Mouse (Mus musculus) heart, embryonic 14.5 days (tissue): Measurements from ENCODE around the gene Gm42688. TPM values are rescaled to one million over a fixed set of nuclear protein-coding genes. Genes with fewer than 3 reads are reported as not detected.

ENCODE experiments used
- ATAC-seq: fragments of 200-750 bp; cut with Nextera tagmentation; 2 replicates; pipeline ENCODE4 v1.8.0; 2017; ENCODE audit warnings: low read depth, moderate TSS enrichment; ENCODE audit not compliant: insufficient number of reproducible peaks, insufficient read depth, low FRiP score
- H3K27ac ChIP-seq, 2 experiments: fragments of 200-500 bp in 1 of 2; fragments of 300-500 bp in 1 of 2; sonication (generic) in 1 of 2; replicated peaks in 1 of 2; 2 replicates each; pipeline ENCODE4 v1.5.1; 2012 to 2014; ENCODE audit warnings: low read depth in 2 of 2, low read length in 2 of 2, control low read depth in 1 of 2, mild to moderate bottlenecking in 1 of 2, mixed read lengths in 1 of 2; ENCODE audit not compliant: control insufficient read depth in 1 of 2, insufficient read depth in 1 of 2
- H3K27me3 ChIP-seq: fragments of 300-500 bp; sonication (generic); 2 replicates; pipeline ENCODE4 v1.6.1; 2014; ENCODE audit warnings: mild to moderate bottlenecking, low read length, control low read depth; ENCODE audit not compliant: control insufficient read depth, insufficient read depth
- H3K36me3 ChIP-seq: fragments of 300-500 bp; sonication (generic); 2 replicates; pipeline ENCODE4 v1.6.1; 2014; ENCODE audit warnings: mild to moderate bottlenecking, control low read depth, low read length, mixed read lengths; ENCODE audit not compliant: control insufficient read depth, insufficient read depth
- H3K4me1 ChIP-seq, 2 experiments: fragments of 200-500 bp in 1 of 2; fragments of 300-500 bp in 1 of 2; sonication (generic) in 1 of 2; 2 replicates each; pipeline ENCODE4 v1.6.1; 2012 to 2014; ENCODE audit warnings: low read length in 2 of 2, control low read depth in 1 of 2, mixed read lengths in 1 of 2; ENCODE audit not compliant: control insufficient read depth in 2 of 2, insufficient read depth in 2 of 2
- H3K4me2 ChIP-seq: fragments of 300-500 bp; sonication (generic); 2 replicates; pipeline ENCODE4 v1.6.1; 2014; ENCODE audit warnings: mild to moderate bottlenecking, low read length
- H3K4me3 ChIP-seq, 2 experiments: fragments of 200-500 bp in 1 of 2; fragments of 300-500 bp in 1 of 2; sonication (generic) in 1 of 2; 2 replicates each; pipeline ENCODE4 v1.5.1; 2012 to 2014; ENCODE audit warnings: low read length in 2 of 2, mild to moderate bottlenecking in 2 of 2, control low read depth in 1 of 2, low read depth in 1 of 2, moderate library complexity in 1 of 2; ENCODE audit not compliant: control insufficient read depth in 1 of 2, insufficient read depth in 1 of 2
- H3K9ac ChIP-seq: fragments of 300-500 bp; sonication (generic); 2 replicates; pipeline ENCODE4 v1.6.1; 2014; ENCODE audit warnings: mild to moderate bottlenecking, low read length
- H3K9me3 ChIP-seq: fragments of 300-500 bp; sonication (generic); 2 replicates; pipeline ENCODE4 v1.6.1; 2016; ENCODE audit warnings: low read length, control low read depth; ENCODE audit not compliant: control insufficient read depth
- WGBS: fragments of 180-500 bp; shearing (Covaris S2); extraction: QIAGEN DNeasy Blood & Tissue Kit; methylation state at CpG from one replicate; pipeline ENCODE4 v1.1.7; 2014; 5-methylcytosine and 5-hydroxymethylcytosine counted together
- polyA plus RNA-seq: library from polyadenylated mRNA; unstranded; fragments of >200 nt; fragmentation: Nextera tagmentation; extraction: Ambion mirVana; gene quantifications from 2 replicates; pipeline ENCODE4 v1.2.1, GENCODE M21; 2014

The Gm42688 gene
- polyA plus RNA-seq, 1 experiment from 2014 or later, result 1.3 TPM

DNA sequence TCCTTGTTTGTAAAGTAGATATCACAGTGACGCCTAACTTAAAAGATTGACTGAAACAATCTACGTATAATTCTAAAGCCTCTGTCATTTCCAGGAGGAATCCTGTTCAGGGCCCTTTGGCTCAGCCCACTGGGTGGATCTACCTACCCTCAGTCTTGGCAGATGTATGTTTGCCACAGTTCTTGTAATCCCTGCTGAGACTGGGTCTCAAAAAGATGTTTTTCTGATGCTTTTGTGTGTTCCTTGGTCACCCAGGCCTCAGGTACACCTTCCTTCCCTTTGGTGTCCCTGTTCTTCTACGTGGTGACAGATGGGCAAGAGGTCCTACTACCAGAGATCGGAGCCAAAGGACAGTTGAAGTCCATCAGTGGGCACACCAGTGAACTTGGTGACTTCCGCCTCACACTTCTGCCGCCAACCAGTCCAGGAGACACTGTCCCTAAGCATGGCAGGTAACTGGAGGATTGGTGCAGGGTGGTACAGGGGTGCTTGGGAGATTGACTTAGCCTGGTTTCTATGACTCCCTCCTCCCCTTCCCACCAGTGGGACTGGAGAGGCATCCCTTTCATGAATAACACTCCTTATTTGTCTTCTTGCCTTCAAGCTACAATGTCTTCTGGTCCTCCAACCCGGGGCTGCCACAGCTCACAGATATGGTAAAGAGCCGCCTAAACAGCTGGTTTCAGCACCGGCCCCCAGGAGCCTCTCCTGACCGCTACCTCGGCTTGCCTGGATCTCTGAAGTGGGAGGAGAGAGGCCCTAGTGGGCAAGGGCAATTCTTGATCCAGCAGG, 15.2 kb downstream of the Gm42688 start:
- Histone ChIP-seq H3K4me2 (peak overlapping the region; percentile 85), H3K27ac (no peak overlapping the region), H3K4me1 (peaks cover 12 to 32% of the 10 kb centered on the region in 2 experiments), H3K36me3 (peaks cover 36% of the 10 kb centered on the region), H3K27me3 (no peaks in the 10 kb centered on the region), H3K9ac (peak overlapping the region; percentile 84), H3K4me3 (peak overlapping the region; percentile 59 to 64), H3K9me3 (no peaks in the 10 kb centered on the region)
- ATAC-seq, result no peak
- 70% methylated on average over 11 of the region's 11 CpGs for WGBS

DNA sequence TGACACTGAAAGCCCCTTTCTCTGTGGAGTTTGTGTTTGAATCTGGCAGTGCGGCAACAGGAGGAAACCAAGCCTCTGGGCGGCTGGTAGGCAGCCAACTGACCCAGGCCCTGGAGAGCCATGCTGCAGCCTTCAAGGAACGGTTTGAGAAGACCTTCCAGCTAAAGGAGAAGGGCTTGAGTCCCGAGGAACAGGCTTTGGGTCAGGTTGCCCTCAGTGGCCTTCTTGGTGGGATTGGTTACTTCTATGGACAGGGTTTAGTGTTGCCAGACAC, 15.7 kb downstream of the Gm42688 start:
- no peak for ATAC-seq
- H3K9me3 ChIP-seq, result no peaks in the 10 kb centered on the region
- 89% methylated on average over 4 of the region's 4 CpGs for WGBS
- no peak overlapping the region for H3K4me2 ChIP-seq
- H3K9ac ChIP-seq, result no peak overlapping the region
- no peak overlapping the region for H3K4me3 ChIP-seq
- H3K36me3 ChIP-seq, result peaks cover 33% of the 10 kb centered on the region
- H3K27me3 ChIP-seq, result no peaks in the 10 kb centered on the region
- H3K4me1 ChIP-seq, result peaks cover 12 to 29% of the 10 kb centered on the region in 2 experiments
- no peak overlapping the region for H3K27ac ChIP-seq

DNA sequence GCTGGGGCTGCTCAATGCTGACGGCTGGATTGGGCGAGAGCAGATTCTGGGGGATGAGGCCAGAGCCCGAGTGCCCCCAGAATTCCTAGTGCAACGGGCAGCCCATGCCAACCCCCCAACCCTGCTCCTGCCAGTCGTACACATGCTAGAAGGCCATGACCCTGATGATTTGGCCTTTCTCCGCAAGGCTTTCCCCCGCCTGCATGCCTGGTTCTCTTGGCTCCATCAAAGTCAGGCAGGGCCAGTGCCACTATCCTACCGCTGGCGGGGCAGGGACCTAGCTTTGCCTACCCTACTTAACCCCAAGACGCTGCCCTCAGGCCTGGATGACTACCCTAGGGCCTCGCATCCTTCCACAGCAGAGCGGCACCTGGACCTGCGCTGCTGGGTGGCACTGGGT, 16.2 kb downstream of the Gm42688 start:
- Histone ChIP-seq H3K27ac (no peak overlapping the region), H3K4me2 (no peak overlapping the region), H3K27me3 (no peaks in the 10 kb centered on the region), H3K9me3 (no peaks in the 10 kb centered on the region), H3K36me3 (peaks cover 32% of the 10 kb centered on the region), H3K4me3 (no peak overlapping the region), H3K9ac (no peak overlapping the region), H3K4me1 (peaks cover 15 to 32% of the 10 kb centered on the region in 2 experiments)
- WGBS, result 93% methylated on average over 13 of the region's 13 CpGs
- ATAC-seq, result no peak

DNA sequence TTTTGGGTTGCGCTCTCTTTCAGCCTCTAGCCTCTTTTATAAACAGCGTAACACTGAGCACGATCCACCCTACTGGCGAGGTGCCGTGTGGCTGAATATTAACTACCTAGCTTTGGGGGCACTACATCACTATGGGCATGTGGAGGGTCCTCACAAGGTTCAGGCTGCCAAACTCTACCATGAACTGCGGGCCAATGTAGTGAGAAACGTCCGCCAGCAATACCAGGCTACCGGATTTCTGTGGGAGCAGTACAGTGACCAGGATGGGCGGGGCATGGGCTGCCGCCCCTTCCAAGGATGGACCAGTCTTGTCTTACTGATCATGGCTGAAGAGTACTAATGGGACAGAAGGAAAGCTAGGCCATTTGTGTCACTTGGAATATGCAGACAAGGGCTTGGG, 17.0 kb downstream of the Gm42688 start:
- WGBS, result 82% methylated on average over 11 of the region's 11 CpGs
- H3K4me3 ChIP-seq, result no peak overlapping the region
- H3K4me1 ChIP-seq, result peaks cover 15 to 35% of the 10 kb centered on the region in 2 experiments
- no peak for ATAC-seq
- H3K4me2 ChIP-seq, result no peak overlapping the region
- H3K27me3 ChIP-seq, result no peaks in the 10 kb centered on the region
- no peak overlapping the region for H3K27ac ChIP-seq
- peaks cover 36% of the 10 kb centered on the region for H3K36me3 ChIP-seq
- no peak overlapping the region for H3K9ac ChIP-seq
- no peaks in the 10 kb centered on the region for H3K9me3 ChIP-seq

DNA sequence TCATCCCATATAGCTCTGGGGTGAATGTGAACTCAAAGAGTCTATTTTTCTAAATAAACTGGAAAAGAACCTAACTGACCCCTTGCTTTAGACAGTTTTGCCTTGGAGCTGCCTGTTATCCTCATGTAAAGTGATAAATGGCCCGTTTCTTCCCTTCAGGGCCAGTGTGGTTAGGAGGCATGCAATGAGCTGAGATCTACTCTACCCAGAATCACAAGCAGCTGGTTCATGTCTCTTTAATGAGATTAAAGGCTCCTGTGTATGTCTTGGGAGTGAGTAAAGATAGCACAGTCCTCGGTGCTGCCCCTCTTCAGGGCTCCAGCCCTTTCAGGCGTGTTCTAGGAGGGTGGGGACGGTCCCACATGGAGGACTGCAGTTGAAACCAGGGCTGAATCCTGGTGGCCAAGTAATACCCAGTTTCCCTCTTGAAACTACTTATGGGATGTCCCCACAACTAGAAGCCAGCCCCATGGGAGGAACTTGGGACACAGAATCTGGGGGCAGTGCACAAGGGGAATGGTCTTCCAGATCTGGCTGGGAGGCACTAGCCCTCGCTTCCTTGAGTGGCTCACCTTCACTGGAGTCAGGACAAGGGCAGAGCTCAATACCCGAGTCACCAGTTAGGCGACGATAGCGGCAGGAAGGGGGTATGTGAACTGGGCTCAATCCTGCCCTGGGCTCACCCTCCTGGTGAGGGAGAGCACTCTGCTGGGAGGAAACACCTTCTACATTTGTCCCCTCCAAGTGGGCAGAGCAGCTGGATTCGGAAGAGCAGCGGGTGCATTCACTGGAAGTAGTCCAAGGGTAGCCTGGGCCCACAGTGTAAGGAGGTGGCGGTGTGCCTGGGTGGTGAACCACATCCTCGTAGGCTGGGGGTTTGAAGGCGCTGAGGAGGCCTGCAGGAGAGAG, 17.7 kb downstream of the Gm42688 start:
- H3K9ac ChIP-seq, result no peak overlapping the region
- 72% methylated on average over 14 of the region's 14 CpGs for WGBS

DNA sequence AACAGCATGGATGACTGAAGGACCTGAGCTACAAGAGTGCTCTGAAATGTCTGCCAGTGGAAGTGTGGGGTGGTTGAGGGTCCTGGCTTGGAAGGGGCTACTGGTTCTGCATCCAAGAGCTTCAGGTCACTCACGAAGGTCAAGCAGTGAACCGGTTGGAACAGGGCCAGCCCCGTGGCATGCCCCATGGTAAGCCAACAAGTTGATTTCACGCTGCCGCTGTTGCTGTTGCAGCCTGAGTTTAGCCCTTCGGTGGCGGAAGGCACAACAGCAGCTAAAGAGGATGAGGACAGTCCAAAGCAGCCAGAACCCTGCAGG, 18.3 kb downstream of the Gm42688 start:
- Histone ChIP-seq H3K27me3 (no peaks in the 10 kb centered on the region), H3K4me1 (peaks cover 20 to 39% of the 10 kb centered on the region in 2 experiments), H3K9ac (peak overlapping the region; percentile 79), H3K36me3 (peaks cover 38% of the 10 kb centered on the region), H3K9me3 (no peaks in the 10 kb centered on the region), H3K4me3 (no peak overlapping the region), H3K27ac (no peak overlapping the region), H3K4me2 (no peak overlapping the region)
- WGBS, result 79% methylated on average over 7 of the region's 7 CpGs
- no peak for ATAC-seq

More for the DNA sequence above, 17.7 kb downstream of the Gm42688 start:
- H3K4me2 ChIP-seq, result no peak overlapping the region
- no peak overlapping the region for H3K27ac ChIP-seq
- peaks cover 38% of the 10 kb centered on the region for H3K36me3 ChIP-seq
- peaks cover 15 to 38% of the 10 kb centered on the region in 2 experiments for H3K4me1 ChIP-seq
- no peak overlapping the region for H3K4me3 ChIP-seq
- ATAC-seq, result no peak
- no peaks in the 10 kb centered on the region for H3K27me3 ChIP-seq
- no peaks in the 10 kb centered on the region for H3K9me3 ChIP-seq

DNA sequence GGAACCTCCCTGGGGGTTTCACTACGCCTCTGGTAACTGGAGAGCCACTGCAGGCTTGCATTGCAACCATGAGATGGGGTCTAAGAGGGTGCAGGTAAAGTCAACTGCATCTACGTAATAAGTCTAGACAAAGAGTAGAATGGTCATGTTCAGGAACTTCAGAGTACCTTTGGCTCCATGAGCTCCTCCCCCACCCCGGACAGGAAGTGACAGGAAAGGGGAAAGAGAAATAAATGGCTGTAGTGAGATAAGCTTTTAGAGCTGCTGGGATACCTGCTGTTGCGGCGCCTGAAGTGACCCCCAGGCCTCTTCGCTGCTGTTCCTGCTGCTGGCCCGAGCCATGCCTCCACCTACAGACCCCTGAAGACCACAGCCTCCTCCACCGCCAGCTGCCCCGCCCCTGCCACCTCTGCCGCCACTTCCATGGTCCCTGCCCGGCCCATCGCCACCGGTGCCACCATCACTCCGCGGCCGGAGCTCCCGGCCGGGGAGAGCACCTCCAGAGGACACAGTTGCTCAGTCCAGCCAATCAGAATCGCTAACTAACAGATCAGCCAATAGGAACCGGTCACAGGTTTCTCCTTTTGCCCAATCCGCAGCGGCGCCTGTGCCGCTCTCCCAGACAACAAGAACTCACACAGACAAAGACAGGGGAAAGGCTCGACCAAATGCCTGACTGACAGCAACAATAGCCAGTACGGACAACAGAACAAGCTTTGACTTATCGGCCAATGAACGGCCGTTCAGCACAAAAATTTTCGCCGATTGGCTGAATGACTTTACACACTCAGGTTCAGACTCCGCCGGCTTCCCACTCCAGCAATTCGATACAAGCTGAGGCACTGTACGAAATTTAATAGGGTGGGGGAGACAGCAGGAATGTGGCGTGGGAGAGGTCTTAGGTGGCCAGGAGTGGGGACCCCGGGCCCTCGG, 19.8 kb downstream of the Gm42688 start, which contains the start of gene Wbp1:
Gene Wbp1, minus strand, starts transcription at position 630 of the 933 bp plus-strand sequence.
- H3K9me3 ChIP-seq, result no peaks in the 10 kb centered on the region
- H3K4me1 ChIP-seq, result peaks cover 24 to 38% of the 10 kb centered on the region in 2 experiments
- peaks cover 38% of the 10 kb centered on the region for H3K36me3 ChIP-seq
- H3K4me3 ChIP-seq, result peak within 1 kb of the TSS; percentile 74 to 79
- ATAC-seq, result peak; percentile 94
- peak within 1 kb of the TSS; percentile 88 to 89 for H3K27ac ChIP-seq
- H3K9ac ChIP-seq, result peak within 1 kb of the TSS; percentile 90
- WGBS, result under 1% methylated on average over 38 of the region's 38 CpGs
- H3K4me2 ChIP-seq, result peak within 1 kb of the TSS; percentile 99
- H3K27me3 ChIP-seq, result no peaks in the 10 kb centered on the region
